Mouse (Mus musculus) ovary, postnatal 14 days (tissue): Measurements from ENCODE around the gene Dtd1.

Experiments
- DNase-seq: peaks from one replicate; pipeline ENCODE4 v3.0.0; 2022; ENCODE audit warnings: low spot score

The Dtd1 gene

GRCm38 (mm10) chr2:144715211-144715768 lies 115.6 kb downstream of the Dtd1 start:
- DNase-seq = no peak

DNA sequence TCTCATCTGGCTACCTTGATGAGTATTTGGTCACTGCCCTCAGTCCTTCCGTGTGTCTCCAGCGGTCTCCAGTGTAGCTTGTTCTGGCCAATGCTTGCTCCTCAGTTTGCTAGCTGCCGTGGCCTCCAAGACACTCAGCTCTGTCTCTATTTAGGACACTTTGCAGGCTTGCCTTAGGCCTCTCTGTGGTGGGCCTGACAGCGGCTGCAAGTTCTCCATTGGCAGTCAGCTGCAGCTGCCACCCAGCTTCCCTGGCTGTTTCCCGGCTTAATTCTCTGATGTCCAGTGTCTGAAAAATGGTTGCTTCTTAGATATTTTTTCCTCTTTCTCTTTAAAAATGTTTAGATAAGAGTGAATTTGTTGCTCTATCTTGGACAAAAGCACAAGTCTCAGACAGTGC lies 116.6 kb downstream of the Dtd1 start:
- no peak for DNase-seq

- DNase-seq = no peak
Measured at GRCm38 (mm10) chr2:144718273-144718672, 118.6 kb downstream of the Dtd1 start.

DNA sequence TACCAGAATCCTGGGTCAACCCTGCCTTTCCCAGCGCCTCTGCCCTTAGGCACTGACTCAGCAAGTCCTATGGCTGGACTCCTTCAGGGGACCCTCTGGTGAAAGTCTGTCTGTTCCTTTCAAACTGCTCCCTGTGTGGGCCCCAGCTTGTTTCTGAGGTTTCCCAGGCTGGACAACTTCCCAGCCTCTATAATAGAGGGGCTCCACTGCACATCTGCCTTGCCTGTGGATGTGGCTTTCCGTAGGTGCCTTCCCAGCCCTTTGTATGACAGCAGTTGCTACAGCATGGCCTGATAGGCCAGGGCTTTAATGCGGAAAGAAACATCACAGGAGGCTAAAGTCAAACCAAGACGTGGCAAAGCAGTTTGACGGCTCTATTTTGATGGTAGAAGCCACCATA lies 119.6 kb downstream of the Dtd1 start:
- no peak for DNase-seq

- DNase-seq = no peak
Measured at GRCm38 (mm10) chr2:144719718-144720117, 120.0 kb downstream of the Dtd1 start.

GRCm38 (mm10) chr2:144720407-144720959 lies 120.8 kb downstream of the Dtd1 start:
- no peak for DNase-seq

DNA sequence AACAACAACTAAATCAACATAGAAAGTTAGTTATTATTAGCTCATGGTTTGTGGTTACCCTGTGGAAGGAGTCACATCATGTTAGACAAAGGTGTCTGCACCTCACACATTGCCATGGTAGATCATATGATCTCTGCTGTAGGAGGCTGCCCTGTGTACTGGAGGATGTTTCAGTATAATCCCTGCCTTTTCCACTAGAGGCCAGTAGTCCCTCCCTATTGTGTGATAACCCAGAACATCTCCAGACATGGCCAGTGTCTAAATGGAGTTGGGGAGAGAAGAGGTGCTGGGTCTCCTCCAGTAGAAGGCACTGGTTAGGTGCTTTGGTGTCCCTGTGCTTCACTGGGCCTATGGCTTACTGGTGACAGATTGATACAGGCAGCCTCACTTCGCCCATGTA lies 125.0 kb downstream of the Dtd1 start:
- no peak for DNase-seq

DNA sequence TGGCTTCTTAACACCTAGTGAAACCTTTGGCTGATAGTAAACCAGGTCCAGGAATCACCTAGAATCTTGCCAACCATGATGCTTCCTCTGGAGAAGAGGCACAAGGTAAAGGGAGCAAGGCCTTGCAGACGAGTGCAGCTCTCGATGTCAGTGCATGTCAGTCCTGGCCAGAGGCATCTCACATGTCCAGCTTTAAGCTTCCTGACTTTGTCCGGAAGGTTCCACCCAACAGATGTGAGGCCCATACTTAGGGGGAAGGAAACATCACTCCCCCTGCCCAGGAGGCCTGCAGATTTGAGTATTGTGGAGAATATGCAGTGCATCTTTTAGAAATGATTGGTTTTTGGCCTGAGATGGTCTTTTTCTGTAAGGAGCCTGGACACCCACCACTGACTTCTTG lies 127.4 kb downstream of the Dtd1 start:
- DNase-seq = no peak

GRCm38 (mm10) chr2:144729776-144730175 lies 130.1 kb downstream of the Dtd1 start:
- DNase-seq = no peak

DNA sequence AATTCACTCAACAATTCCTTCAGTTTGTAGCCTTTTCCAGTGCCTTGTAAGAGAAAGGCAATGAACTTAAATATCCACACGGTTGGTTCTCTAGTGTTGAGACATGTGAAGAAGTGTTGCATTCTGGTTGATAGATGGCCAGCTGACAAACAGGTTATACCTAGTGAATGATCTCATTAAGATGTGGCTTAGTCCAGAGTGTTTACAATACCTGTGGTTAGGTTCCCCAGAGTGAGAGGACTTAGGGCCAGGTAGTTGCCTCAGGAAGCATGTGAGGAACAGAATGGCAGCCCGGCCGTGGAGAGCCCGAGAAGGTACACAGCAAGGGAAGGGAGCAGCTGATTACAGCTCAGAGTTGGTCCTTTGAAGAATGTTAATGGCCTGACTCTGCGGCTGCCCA lies 138.5 kb downstream of the Dtd1 start:
- DNase-seq = no peak

GRCm38 (mm10) chr2:144738576-144738975 lies 138.9 kb downstream of the Dtd1 start:
- no peak for DNase-seq

DNA sequence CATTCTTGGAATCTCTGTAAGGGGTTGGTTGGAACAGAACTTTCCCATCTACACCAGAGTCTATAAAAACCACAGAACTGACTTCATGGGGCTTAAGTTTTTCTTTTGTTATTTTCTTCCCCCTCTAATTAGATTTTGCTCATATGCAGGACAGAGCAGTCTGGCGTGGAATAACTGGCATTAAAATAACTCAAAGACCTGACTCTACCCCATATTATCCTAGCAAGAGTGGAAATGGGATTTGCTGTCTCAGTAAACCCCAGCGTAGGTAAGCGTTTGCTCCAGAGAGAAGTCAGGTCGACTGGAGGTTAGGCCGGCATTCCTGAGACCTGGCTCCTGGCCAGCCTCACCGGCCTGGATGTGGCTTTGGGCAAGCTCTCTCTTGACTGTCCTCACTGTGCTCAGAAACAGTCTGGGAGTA lies 140.9 kb downstream of the Dtd1 start:
- no peak for DNase-seq

DNA sequence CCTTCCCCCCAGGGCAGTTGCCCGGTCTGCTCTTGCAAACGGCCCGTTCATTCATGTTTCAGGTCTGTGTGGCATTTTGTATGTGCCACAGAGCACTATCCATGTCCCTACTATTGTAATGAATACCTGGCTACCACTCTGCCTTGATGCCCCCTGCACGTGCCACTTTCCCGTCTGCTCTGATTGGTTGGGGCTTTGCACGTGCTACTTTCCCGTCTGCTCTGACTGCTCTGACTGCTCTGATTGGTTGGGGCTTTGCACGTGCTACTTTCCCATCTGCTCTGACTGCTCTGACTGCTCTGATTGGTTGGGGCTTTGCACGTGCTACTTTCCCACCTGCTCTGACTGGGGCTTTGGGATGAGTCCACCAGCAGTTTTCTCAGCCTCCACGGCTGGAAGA lies 142.3 kb downstream of the Dtd1 start:
- DNase-seq = no peak

GRCm38 (mm10) chr2:144743316-144743715 lies 143.6 kb downstream of the Dtd1 start:
- DNase-seq = no peak

DNA sequence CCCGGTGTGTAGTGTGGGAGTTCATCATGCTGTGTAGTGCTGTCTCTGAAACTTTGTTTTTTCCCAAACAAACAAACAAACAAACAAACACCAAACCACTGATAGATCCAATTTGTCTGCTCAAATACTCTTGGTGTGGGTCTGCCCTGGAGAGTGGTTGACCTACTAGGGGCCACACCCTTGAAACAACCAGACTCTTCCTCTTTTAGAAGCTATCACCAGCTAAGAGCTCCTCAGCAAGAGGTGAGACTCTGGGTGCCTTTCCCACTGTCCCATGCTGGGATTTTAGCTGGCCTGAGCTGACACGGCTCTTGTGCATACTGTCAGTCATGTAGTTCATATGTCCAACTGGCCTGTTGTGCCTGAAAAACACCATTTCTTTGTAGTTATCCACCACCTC lies 145.6 kb downstream of the Dtd1 start:
- DNase-seq = no peak

- DNase-seq = no peak
Measured at GRCm38 (mm10) chr2:144746046-144746783, 146.5 kb downstream of the Dtd1 start.

DNA sequence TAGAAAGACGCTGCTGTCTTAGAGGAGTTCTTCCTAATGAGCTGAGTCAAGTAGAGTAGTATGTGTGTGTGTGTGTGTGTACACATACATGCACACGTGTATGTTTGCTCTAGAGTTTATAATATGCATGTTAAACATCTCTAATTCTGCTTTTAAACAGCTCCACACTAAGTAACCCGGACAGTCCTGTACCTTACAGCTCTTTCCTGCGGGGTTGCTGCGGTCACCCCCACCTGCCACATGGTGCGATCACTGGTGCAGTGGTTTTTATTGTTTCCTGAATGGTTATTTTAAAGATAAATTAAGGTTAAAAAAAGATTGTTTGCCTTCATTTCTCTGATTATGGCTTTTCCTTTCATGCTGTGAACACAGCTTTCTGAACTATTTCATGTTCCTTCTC lies 153.9 kb downstream of the Dtd1 start:
- no peak for DNase-seq

DNA sequence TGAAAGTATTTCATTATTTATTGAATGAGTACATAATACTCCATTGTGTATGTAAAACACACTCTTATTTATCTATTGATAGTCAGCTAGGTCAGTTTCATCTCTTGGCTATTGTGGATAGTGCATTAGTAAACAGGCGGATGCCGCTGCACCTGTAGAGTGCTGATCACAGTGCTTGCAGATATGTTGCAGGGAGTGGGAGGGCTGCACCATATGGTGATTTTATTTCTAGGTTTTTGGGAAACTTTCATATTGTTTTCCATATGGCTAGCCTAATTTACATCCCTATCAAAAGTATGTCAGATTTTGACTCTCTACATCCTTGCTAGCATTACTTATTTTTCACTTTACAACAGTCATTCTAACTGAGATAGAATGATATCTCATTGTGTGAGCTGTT lies 155.3 kb downstream of the Dtd1 start:
- no peak for DNase-seq

DNA sequence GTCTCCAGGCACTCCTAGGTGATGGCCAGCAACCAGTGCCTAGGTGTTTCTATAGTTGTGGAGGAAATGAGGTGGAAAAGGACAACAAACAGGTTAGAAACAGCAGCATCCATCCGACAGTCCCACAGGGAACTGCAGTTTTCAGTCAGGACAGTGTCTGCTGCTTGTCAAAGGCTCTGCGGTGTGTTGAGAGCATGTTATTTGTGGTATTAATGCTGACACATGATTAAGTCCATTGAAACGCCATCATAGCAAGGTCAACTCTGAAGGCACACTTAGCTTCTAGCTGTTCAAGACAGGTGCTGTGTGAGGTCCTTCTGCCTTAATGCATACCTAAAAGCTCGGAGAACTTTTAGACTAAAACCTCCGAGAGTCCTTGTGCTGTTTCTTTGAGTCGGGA lies 161.0 kb downstream of the Dtd1 start:
- DNase-seq = no peak

DNA sequence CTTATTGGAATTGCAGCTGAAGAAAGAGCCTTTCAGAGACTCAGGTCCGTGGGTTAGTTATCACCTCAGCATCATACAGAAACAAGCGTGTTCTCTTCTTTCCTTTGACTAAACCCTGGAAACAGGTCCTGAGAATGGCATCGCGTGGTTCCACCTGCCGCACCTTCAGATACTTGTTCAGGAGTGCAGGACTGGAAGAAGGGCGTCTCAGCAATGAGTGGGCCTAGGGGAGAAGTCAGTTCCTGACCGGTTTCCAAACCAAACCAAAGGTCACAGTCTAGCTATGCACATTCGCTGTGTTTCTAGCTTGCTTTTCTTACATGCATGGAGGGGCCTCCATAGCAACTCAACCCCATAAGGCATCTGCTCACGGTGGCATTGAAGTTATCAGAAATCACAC lies 164.0 kb downstream of the Dtd1 start:
- no peak for DNase-seq

GRCm38 (mm10) chr2:144764116-144764788 lies 164.6 kb downstream of the Dtd1 start:
- no peak for DNase-seq

DNA sequence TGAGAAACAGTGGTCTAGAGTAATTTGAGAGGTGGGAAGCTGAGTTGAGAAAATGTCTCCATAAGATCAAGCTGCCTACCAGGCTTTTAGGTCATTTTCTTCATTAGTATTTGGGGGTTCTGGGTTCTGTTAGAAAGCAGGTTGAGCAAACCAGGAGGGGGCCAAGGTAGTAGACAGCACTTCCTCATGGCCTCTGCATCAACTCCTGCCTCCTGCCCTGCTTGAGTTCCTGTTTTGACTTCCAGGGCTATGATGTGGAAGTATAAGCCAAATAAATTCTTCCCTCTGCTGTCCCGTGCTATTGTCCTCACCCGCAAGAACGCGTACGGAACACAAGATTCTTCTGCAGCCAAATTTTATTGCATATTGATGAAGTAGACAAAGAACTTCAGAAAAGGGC lies 165.5 kb downstream of the Dtd1 start:
- DNase-seq = no peak
